ENCODE assay signal across 35 mouse cellular contexts in the genomic region with DNA sequence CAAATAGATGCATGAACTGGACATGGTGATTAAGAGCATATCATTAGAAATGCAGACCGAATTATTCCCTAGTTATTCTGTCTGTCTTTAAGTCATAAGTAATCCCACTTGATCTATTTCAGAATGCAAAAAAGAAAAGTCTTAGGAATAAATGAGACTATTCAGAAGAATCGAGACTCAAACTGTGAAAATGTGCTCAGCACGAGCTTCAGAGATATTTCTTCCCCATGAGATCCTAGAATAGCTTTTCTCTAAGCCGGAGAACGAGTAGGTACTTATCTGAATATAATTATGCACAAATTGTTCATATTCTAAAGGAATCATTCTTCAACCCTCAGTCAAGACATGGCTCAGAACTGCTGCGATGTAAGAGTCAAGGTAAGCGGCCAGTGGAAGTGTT. TPM values are rescaled to one million over a fixed set of nuclear protein-coding genes. Genes with fewer than 3 reads are reported as not detected.
"Had no signal": no experiment of that assay in that cellular context is flagged by ENCODE, and none has a peak within 500 bp of the region (broad histone marks: within the 10 kb centered on the region; RNA-seq: fewer than 3 reads in every experiment).

No protein-coding gene starts in this region.

- H3K9ac ChIP-seq: limb, embryonic 12.5 days; limb, embryonic 13.5 days; limb, embryonic 15.5 days; liver, embryonic 12.5 days; liver, embryonic 13.5 days; liver, embryonic 14.5 days; liver, embryonic 15.5 days; liver, postnatal 0 days; lung, embryonic 14.5 days; lung, embryonic 15.5 days; midbrain, embryonic 12.5 days; midbrain, embryonic 13.5 days; midbrain, embryonic 15.5 days had no signal

- H3K27ac ChIP-seq: limb, embryonic 10.5 days; limb, embryonic 12.5 days; limb, embryonic 13.5 days; limb, embryonic 15.5 days; liver, embryonic 12.5 days; liver, embryonic 13.5 days; liver, embryonic 14.5 days; liver, embryonic 15.5 days; lung, embryonic 15.5 days; macrophage; midbrain, embryonic 10.5 days; midbrain, embryonic 12.5 days; midbrain, embryonic 13.5 days; midbrain, embryonic 15.5 days had no signal

- H3K36me3 ChIP-seq: limb, embryonic 10.5 days; limb, embryonic 12.5 days; limb, embryonic 13.5 days; limb, embryonic 15.5 days; liver, embryonic 12.5 days; liver, embryonic 13.5 days; liver, embryonic 15.5 days; lung, embryonic 15.5 days; midbrain, embryonic 10.5 days; midbrain, embryonic 12.5 days; midbrain, embryonic 13.5 days; midbrain, embryonic 15.5 days had no signal

- H3K9me3 ChIP-seq: limb, embryonic 10.5 days; limb, embryonic 12.5 days; limb, embryonic 13.5 days; limb, embryonic 15.5 days; liver, embryonic 12.5 days; liver, embryonic 13.5 days; liver, embryonic 15.5 days; lung, embryonic 15.5 days; megakaryocyte, embryonic 14.5 days; midbrain, embryonic 10.5 days; midbrain, embryonic 12.5 days; midbrain, embryonic 13.5 days; midbrain, embryonic 15.5 days had no signal

- ATAC-seq: liver, embryonic 12.5 days; liver, postnatal 0 days; lung, postnatal 0 days; midbrain, embryonic 13.5 days; midbrain, embryonic 15.5 days; midbrain, embryonic 16.5 days had no signal

- H3K27me3 ChIP-seq: limb, embryonic 13.5 days; limb, embryonic 15.5 days; liver, embryonic 12.5 days; liver, embryonic 13.5 days; liver, embryonic 15.5 days; lung, embryonic 15.5 days; megakaryocyte, embryonic 14.5 days; midbrain, embryonic 12.5 days; midbrain, embryonic 13.5 days; midbrain, embryonic 15.5 days had no signal

- H3K4me2 ChIP-seq: limb, embryonic 12.5 days; limb, embryonic 13.5 days; limb, embryonic 15.5 days; liver, embryonic 11.5 days; liver, embryonic 12.5 days; liver, embryonic 13.5 days; liver, embryonic 15.5 days; lung, embryonic 14.5 days; lung, embryonic 15.5 days; midbrain, embryonic 12.5 days; midbrain, embryonic 13.5 days; midbrain, embryonic 15.5 days had no signal

- H3K4me3 ChIP-seq: limb, embryonic 10.5 days; limb, embryonic 12.5 days; limb, embryonic 13.5 days; limb, embryonic 15.5 days; liver, embryonic 12.5 days; liver, embryonic 13.5 days; liver, embryonic 15.5 days; lung, embryonic 15.5 days; megakaryocyte, embryonic 14.5 days; midbrain, embryonic 10.5 days; midbrain, embryonic 12.5 days; midbrain, embryonic 13.5 days; midbrain, embryonic 15.5 days; myocyte had no signal

- H3K4me1 ChIP-seq: limb, embryonic 10.5 days; limb, embryonic 12.5 days; limb, embryonic 13.5 days; liver, embryonic 12.5 days; liver, embryonic 13.5 days; liver, embryonic 15.5 days; lung, embryonic 15.5 days; midbrain, embryonic 12.5 days; midbrain, embryonic 13.5 days; midbrain, embryonic 15.5 days had no signal

- DNase-seq: left cerebral cortex, postnatal 4 days; liver; liver, embryonic 13.5 days; liver, postnatal 0 days; lung, adult 18-20 months; lung, adult 2 months; lung, embryonic 14.5 days; lung, postnatal 10 days; lung, postnatal 14 days; lung, postnatal 36 days; lung, postnatal 4 days; midbrain, embryonic 14.5 days had no signal

RNA-seq across cellular contexts. Expression of a gene that starts 27.2 kb away (rescaled TPM):
- total RNA-seq: megakaryocyte progenitor cell, adult 5-6 weeks; megakaryocyte, adult 5-6 weeks; megakaryocyte-erythroid progenitor cell, adult 5-6 weeks had no signal
- polyA plus RNA-seq: liver, adult 2 months; liver, embryonic 12.5 days; liver, embryonic 13.5 days; liver, embryonic 14.5 days; liver, embryonic 15.5 days; liver, embryonic 16.5 days; liver, postnatal 0 days; macrophage had no signal
